Mouse (Mus musculus): Measurements from ENCODE around the gene Tmem102. TPM values are rescaled to one million over a fixed set of nuclear protein-coding genes. Genes with fewer than 3 reads are reported as not detected.

Gene Tmem102
- polyA plus RNA-seq, 1 experiment from 2014 or later, result 1.3 TPM

DNA sequence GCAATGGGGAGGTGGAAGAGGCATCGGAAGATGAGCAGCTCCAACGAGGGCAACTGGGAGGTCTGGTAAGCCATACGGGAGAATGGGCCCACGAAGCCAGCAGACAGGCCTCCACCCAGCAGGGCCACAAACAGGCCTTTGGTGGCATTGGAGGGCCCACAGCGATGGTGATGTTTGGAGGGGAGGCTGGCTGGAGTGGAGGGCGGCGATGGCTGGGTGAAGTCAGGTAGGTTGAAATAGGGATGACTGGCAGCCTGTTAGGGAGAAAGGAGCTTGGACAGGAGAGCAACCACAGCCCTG is 44.6 kb downstream of the Tmem102 start:
- no peak overlapping the region for H3K4me3 ChIP-seq (replicated peaks)
- no peak for ATAC-seq (ENCODE audit: low FRiP score)
- H3K9me3 ChIP-seq, result no peaks in the 10 kb centered on the region
- no peaks in the 10 kb centered on the region for H3K27me3 ChIP-seq
- no peak overlapping the region for H3K4me2 ChIP-seq
- H3K9ac ChIP-seq, result no peak overlapping the region
- WGBS, result 89% methylated on average over 7 of the region's 7 CpGs
- H3K4me1 ChIP-seq, result peaks cover 38% of the 10 kb centered on the region
- peak overlapping the region; percentile 99; the same call in 1 of the 2 replicates for H3K27ac ChIP-seq
- no peaks in the 10 kb centered on the region for H3K36me3 ChIP-seq (replicated peaks)

DNA sequence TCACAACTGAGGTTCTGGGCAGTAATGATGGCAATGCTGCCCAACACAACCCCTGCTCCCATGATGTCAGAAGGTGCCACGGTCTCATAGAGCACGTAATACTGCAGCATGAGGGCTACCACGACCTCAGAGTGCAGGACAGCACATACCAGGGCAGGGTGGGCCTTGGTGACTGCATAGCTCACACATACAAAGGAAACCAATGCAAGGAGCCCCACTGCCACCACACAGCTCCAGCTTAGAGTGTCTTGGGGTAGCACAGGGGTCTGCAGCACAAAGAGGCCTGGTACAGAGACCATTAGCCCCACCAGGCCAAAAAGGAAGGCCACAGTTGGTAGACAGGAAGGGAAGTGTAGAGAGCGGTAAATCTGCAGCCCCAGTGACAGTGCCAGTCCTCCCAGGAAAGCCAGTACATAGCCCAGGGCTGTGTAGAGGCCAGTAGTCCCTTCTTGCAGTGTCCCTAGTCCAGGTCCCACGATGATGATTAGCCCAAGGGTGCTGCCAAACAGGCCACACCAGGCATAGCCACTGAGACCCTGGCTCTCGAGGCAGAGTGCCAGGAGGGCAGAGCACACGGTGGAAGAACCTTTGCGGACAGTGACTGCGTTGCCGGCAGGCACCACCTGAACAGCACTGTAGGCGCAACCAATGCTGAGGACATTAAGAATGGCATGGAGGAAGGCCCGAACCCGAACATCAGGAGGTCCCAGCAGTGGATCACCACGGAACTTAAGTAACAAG is 45.1 kb downstream of the Tmem102 start:
- H3K4me2 ChIP-seq, result peak overlapping the region; percentile 78
- peaks cover 41% of the 10 kb centered on the region for H3K4me1 ChIP-seq
- WGBS, result 82% methylated on average over 14 of the region's 14 CpGs
- peak overlapping the region; percentile 52 for H3K4me3 ChIP-seq (replicated peaks)
- no peak for ATAC-seq (ENCODE audit: low FRiP score)
- peak overlapping the region; percentile 99 for H3K27ac ChIP-seq
- no peaks in the 10 kb centered on the region for H3K9me3 ChIP-seq
- peak overlapping the region; percentile 86 for H3K9ac ChIP-seq
- H3K27me3 ChIP-seq, result no peaks in the 10 kb centered on the region
- no peaks in the 10 kb centered on the region for H3K36me3 ChIP-seq (replicated peaks)

DNA sequence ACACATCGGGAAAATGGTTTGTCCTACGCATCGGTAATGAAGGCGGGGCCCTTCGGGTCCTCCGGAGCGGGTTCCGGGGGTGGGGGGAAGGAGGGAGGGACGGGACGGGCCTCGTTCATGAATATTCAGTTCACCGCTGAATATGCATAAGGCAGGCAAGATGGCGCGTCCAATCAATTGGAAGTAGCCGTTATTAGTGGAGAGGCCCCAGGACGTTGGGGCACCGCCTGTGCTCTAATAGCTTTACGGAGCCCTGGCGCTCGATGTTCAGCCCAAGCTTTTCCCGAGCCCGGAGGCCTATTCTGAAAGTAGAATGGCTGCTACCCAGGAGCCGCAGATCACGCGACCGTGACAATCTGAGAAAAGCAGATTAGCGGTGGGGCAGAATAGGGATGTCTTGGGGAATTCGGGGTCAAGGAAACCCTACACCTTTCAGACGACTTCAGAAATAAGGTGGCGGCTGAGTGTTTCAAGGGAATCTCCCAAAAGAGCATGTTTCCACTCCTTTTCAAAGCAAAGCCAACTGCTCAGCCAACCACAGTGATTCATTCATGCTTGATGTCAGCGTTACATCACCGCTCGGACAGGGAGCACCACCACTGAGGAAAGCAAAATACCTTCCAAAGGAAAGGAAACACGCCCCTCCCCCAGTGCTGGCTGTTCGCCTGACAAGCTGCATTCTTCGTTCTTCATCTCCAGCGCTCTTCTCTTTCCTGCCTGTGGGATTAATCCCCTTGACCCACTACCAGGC is 46.3 kb downstream of the Tmem102 start:
- Histone ChIP-seq H3K4me2 (peak overlapping the region; percentile 78), H3K9me3 (no peaks in the 10 kb centered on the region), H3K4me1 (peaks cover 47% of the 10 kb centered on the region), H3K4me3 (replicated peaks) (peak overlapping the region; percentile 52), H3K36me3 (replicated peaks) (no peaks in the 10 kb centered on the region), H3K9ac (peak overlapping the region; percentile 86), H3K27me3 (no peaks in the 10 kb centered on the region), H3K27ac (peak overlapping the region; percentile 99)
- WGBS, result under 1% methylated on average over 37 of the region's 37 CpGs
- peak; percentile 89 for ATAC-seq (ENCODE audit: low FRiP score)

DNA sequence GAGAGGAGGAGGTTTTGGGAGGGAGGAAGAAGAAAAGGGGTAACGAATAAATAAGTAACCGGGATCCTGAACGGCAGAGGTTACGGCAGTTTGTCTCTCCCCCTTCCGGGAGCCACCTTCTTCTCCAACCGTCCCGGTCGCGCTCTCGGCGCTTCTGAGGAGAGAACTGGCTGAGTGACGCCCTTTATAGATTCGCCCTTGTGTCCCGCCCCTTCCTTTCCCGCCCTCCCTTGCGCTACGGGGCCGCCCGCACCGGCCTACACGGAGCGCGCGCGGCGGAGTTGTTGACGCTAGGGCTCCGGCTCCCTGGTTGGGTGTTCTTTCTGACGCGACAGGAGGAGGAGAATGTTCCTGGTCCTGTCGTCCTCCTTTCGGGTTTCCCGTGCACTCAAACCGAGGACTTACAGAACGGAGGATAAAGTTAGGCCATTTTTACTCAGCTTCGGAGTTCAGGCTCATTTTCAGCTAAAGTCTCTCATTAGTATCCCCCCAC is 46.9 kb downstream of the Tmem102 start, which contains the start of gene Polr2a:
Gene Polr2a, minus strand, starts transcription at position 160 of the 493 bp plus-strand sequence.
- peak within 1 kb of the TSS; percentile 86 for H3K9ac ChIP-seq
- peaks cover 51% of the 10 kb centered on the region for H3K4me1 ChIP-seq
- no peaks in the 10 kb centered on the region for H3K9me3 ChIP-seq
- H3K36me3 ChIP-seq (replicated peaks), result no peaks in the 10 kb centered on the region
- peak within 1 kb of the TSS; percentile 99 for H3K27ac ChIP-seq
- WGBS, result under 1% methylated on average over 34 of the region's 36 CpGs
- peak within 1 kb of the TSS; percentile 78 for H3K4me2 ChIP-seq
- ATAC-seq (ENCODE audit: low FRiP score), result peak; percentile 96
- peak within 1 kb of the TSS; percentile 52 for H3K4me3 ChIP-seq (replicated peaks)
- no peaks in the 10 kb centered on the region for H3K27me3 ChIP-seq

DNA sequence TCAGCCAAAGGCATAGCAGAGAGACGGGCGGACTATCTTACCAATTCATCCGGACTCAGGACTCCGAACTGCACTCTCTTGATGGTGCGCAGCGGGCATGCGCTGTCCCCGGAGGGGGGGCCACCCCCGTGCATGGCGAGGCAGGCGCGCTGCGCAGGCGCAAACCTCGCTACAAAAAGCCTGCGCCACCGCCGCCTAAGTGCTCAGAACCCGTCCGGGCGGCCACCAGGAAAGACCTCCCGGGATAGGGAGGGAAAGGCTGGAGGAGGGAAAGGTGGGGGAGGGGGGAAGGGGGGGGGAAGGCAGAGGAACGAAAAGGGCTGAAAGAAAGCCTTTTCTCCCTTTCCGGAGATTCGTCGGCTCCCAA is 47.4 kb downstream of the Tmem102 start:
- H3K4me3 ChIP-seq (replicated peaks), result peak overlapping the region; percentile 52
- H3K9ac ChIP-seq, result peak overlapping the region; percentile 86
- H3K9me3 ChIP-seq, result no peaks in the 10 kb centered on the region
- H3K27ac ChIP-seq, result peak overlapping the region; percentile 99
- H3K27me3 ChIP-seq, result no peaks in the 10 kb centered on the region
- ATAC-seq (ENCODE audit: low FRiP score), result peak; percentile 87
- WGBS, result under 1% methylated on average over 26 of the region's 26 CpGs
- H3K4me1 ChIP-seq, result peaks cover 53% of the 10 kb centered on the region
- H3K4me2 ChIP-seq, result peak overlapping the region; percentile 78
- no peaks in the 10 kb centered on the region for H3K36me3 ChIP-seq (replicated peaks)

DNA sequence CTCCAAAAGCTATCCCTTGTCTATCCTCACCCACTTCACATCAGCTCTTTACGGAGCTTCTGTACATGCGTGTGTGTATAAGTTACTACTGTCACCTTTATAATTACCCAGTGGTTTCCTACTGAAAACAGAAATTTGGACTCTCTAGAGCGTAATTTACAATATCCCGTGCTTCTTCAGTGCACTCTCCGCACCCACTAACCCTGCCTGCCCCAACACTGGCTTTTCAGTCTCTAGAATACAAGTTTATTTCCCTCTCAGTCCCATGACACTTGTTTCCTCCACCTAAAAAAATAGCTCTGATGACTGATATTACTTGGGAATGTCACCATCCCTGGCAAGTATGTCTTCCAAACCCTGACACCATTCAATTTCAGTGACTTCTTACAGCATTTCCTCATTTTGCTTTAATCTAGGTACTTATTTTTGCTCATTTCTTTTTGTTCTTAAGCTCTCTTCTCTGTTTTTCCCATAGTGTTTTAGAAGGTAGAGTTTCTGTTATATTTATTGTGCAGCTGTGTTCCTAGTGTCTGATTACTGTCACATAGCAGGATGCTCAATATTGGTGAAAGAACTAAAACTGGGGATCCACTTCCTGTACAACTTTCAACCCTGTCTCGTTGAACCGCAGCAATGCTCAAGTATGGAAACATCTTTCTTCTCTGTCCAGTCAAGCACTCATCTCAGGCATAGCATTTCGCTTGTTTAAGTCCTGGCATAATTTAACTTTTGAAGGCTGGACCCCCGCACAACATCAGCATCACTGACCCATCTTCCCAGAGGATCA is 47.9 kb downstream of the Tmem102 start:
- Histone ChIP-seq H3K4me2 (peak overlapping the region; percentile 78), H3K4me1 (peaks cover 59% of the 10 kb centered on the region), H3K27me3 (no peaks in the 10 kb centered on the region), H3K9me3 (no peaks in the 10 kb centered on the region), H3K36me3 (replicated peaks) (no peaks in the 10 kb centered on the region), H3K9ac (peak overlapping the region; percentile 86), H3K4me3 (replicated peaks) (peak overlapping the region; percentile 52), H3K27ac (peak overlapping the region; percentile 99)
- WGBS, result 46% methylated on average over 9 of the region's 9 CpGs
- ATAC-seq (ENCODE audit: low FRiP score), result no peak

DNA sequence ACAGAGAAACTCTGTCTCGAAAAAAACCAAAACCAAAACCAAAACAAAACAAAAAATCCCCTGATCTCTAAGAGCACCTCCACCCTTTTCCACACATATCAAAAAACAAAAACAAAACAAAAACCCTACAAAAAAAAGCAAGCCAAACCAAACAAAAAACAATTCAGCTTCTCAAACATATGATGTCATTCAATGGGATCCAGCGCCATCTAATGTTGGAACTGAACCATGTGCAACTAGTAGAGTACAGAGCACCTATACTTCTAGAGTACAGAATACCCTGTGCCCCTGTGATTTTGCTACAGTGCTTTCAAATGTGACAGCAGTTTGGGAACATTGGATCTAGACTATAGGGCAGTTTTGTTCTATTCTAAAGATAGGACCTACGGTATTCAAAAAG is 50.7 kb downstream of the Tmem102 start:
- H3K27ac ChIP-seq, result no peak overlapping the region
- no peaks in the 10 kb centered on the region for H3K9me3 ChIP-seq
- H3K4me3 ChIP-seq (replicated peaks), result no peak overlapping the region
- H3K36me3 ChIP-seq (replicated peaks), result no peaks in the 10 kb centered on the region
- H3K4me2 ChIP-seq, result peak overlapping the region; percentile 78
- 56% methylated on average over 3 of the region's 3 CpGs for WGBS
- H3K4me1 ChIP-seq, result peaks cover 51% of the 10 kb centered on the region
- no peaks in the 10 kb centered on the region for H3K27me3 ChIP-seq
- no peak for ATAC-seq (ENCODE audit: low FRiP score)
- H3K9ac ChIP-seq, result no peak overlapping the region

DNA sequence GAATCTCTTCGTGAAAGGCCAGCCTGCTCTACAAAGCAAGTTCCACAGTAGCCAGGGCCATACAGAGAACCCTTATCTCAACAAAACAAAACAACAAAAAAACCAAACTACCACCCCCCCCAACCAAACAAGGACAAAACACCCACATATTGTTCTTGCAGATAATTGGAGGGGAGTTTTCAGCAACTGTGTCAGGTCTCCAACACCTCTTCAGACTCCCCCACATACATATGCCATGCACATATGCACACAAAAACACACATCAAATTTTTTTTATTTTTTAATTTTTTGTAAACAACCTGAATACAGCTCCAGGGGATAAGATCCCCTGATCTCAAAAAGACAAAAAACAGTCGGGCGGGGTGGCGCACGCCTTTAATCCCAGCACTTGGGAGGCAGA is 51.2 kb downstream of the Tmem102 start:
- no peak for ATAC-seq (ENCODE audit: low FRiP score)
- Histone ChIP-seq H3K9ac (no peak overlapping the region), H3K4me3 (replicated peaks) (no peak overlapping the region), H3K9me3 (no peaks in the 10 kb centered on the region), H3K4me1 (peaks cover 48% of the 10 kb centered on the region), H3K27ac (no peak overlapping the region), H3K36me3 (replicated peaks) (no peaks in the 10 kb centered on the region), H3K4me2 (peak overlapping the region; percentile 8; the same call in 1 of the 2 replicates), H3K27me3 (no peaks in the 10 kb centered on the region)
- 88% methylated on average over 5 of the region's 5 CpGs for WGBS

Other genes starting within 250 kb of the Tmem102 start
- 63.7 and 72.7 TPM in 2 replicates for gene Efnb3, start 245.4 kb downstream of the Tmem102 start, polyA plus RNA-seq (2016; fragmentation: Nextera tagmentation; extraction: Ambion mirVana)
- gene Wrap53, start 225.4 kb downstream of the Tmem102 start, polyA plus RNA-seq (2016; fragmentation: Nextera tagmentation; extraction: Ambion mirVana), result 33.0 and 36.0 TPM in 2 replicates
- gene Trp53, start 225.3 kb downstream of the Tmem102 start, polyA plus RNA-seq (2016; fragmentation: Nextera tagmentation; extraction: Ambion mirVana), result 120 and 124 TPM in 2 replicates
- gene Atp1b2, start 199.7 kb downstream of the Tmem102 start, polyA plus RNA-seq (2016; fragmentation: Nextera tagmentation; extraction: Ambion mirVana), result 11.9 and 12.6 TPM in 2 replicates
- not detected in 2 replicates for gene Shbg, start 187.7 kb downstream of the Tmem102 start, polyA plus RNA-seq (2016; fragmentation: Nextera tagmentation; extraction: Ambion mirVana)
- 15.8 and 21.5 TPM in 2 replicates for gene Sat2, start 183.6 kb downstream of the Tmem102 start, polyA plus RNA-seq (2016; fragmentation: Nextera tagmentation; extraction: Ambion mirVana)
- gene Fxr2, start 172.6 kb downstream of the Tmem102 start, polyA plus RNA-seq (2016; fragmentation: Nextera tagmentation; extraction: Ambion mirVana), result 46.0 and 48.9 TPM in 2 replicates
- not detected in 2 replicates for gene Sox15, start 150.3 kb downstream of the Tmem102 start, polyA plus RNA-seq (2016; fragmentation: Nextera tagmentation; extraction: Ambion mirVana)
- 74.7 and 80.9 TPM in 2 replicates for gene Mpdu1, start 143.0 kb downstream of the Tmem102 start, polyA plus RNA-seq (2016; fragmentation: Nextera tagmentation; extraction: Ambion mirVana)
- 5.5 TPM in 2 replicates for gene Cd68, start 139.5 kb downstream of the Tmem102 start, polyA plus RNA-seq (2016; fragmentation: Nextera tagmentation; extraction: Ambion mirVana)
- 694 and 751 TPM in 2 replicates for gene Eif4a1, start 133.2 kb downstream of the Tmem102 start, polyA plus RNA-seq (2016; fragmentation: Nextera tagmentation; extraction: Ambion mirVana)
- 106 and 119 TPM in 2 replicates for gene Senp3, start 123.5 kb downstream of the Tmem102 start, polyA plus RNA-seq (2016; fragmentation: Nextera tagmentation; extraction: Ambion mirVana)
- 0.26 TPM in 1 of 2 replicates, not detected in the other for gene Tnfsf13, start 119.8 kb downstream of the Tmem102 start, polyA plus RNA-seq (2016; fragmentation: Nextera tagmentation; extraction: Ambion mirVana)
- 1.3 and 1.6 TPM in 2 replicates for gene Tnfsf12, start 109.8 kb downstream of the Tmem102 start, polyA plus RNA-seq (2016; fragmentation: Nextera tagmentation; extraction: Ambion mirVana)
- gene Tnfsfm13, start 109.5 kb downstream of the Tmem102 start, polyA plus RNA-seq (2016; fragmentation: Nextera tagmentation; extraction: Ambion mirVana), result 0.51 and 0.84 TPM in 2 replicates
- 31.3 and 35.4 TPM in 2 replicates for gene Polr2a, start 47.0 kb downstream of the Tmem102 start, polyA plus RNA-seq (2016; fragmentation: Nextera tagmentation; extraction: Ambion mirVana)
- gene Slc35g3, start 43.7 kb downstream of the Tmem102 start, polyA plus RNA-seq (2016; fragmentation: Nextera tagmentation; extraction: Ambion mirVana), result 0.13 and 0.33 TPM in 2 replicates
- gene Zbtb4, start 39.7 kb downstream of the Tmem102 start, polyA plus RNA-seq (2016; fragmentation: Nextera tagmentation; extraction: Ambion mirVana), result 1.3 and 1.5 TPM in 2 replicates
- gene Chrnb1, start 9.7 kb downstream of the Tmem102 start, polyA plus RNA-seq (2016; fragmentation: Nextera tagmentation; extraction: Ambion mirVana), result 1.2 and 1.8 TPM in 2 replicates
- gene Fgf11, start 3.8 kb downstream of the Tmem102 start, polyA plus RNA-seq (2016; fragmentation: Nextera tagmentation; extraction: Ambion mirVana), result 2.6 and 3.2 TPM in 2 replicates
- gene Gm39566, start 9.7 kb upstream of the Tmem102 start, polyA plus RNA-seq (2016; fragmentation: Nextera tagmentation; extraction: Ambion mirVana), result not detected in 2 replicates
- gene Spem2, start 12.8 kb upstream of the Tmem102 start, polyA plus RNA-seq (2016; fragmentation: Nextera tagmentation; extraction: Ambion mirVana), result not detected in 2 replicates
- 0.24 and 0.26 TPM in 2 replicates for gene Spem1, start 16.6 kb upstream of the Tmem102 start, polyA plus RNA-seq (2016; fragmentation: Nextera tagmentation; extraction: Ambion mirVana)
- 13.3 and 14.0 TPM in 2 replicates for gene Nlgn2, start 32.2 kb upstream of the Tmem102 start, polyA plus RNA-seq (2016; fragmentation: Nextera tagmentation; extraction: Ambion mirVana)
- gene Tmem256, start 32.9 kb upstream of the Tmem102 start, polyA plus RNA-seq (2016; fragmentation: Nextera tagmentation; extraction: Ambion mirVana), result 285 and 294 TPM in 2 replicates
- gene Plscr3, start 40.8 kb upstream of the Tmem102 start, polyA plus RNA-seq (2016; fragmentation: Nextera tagmentation; extraction: Ambion mirVana), result 55.1 and 56.3 TPM in 2 replicates
- 0.14 and 0.60 TPM in 2 replicates for gene Tnk1, start 53.1 kb upstream of the Tmem102 start, polyA plus RNA-seq (2016; fragmentation: Nextera tagmentation; extraction: Ambion mirVana)
- not detected in 2 replicates for gene Tmem95, start 72.4 kb upstream of the Tmem102 start, polyA plus RNA-seq (2016; fragmentation: Nextera tagmentation; extraction: Ambion mirVana)
- 1.7 and 2.5 TPM in 2 replicates for gene Kctd11, start 75.8 kb upstream of the Tmem102 start, polyA plus RNA-seq (2016; fragmentation: Nextera tagmentation; extraction: Ambion mirVana)
- gene Acap1, start 89.9 kb upstream of the Tmem102 start, polyA plus RNA-seq (2016; fragmentation: Nextera tagmentation; extraction: Ambion mirVana), result 0.47 and 0.83 TPM in 2 replicates
- 22.4 TPM in 2 replicates for gene 2810408A11Rik, start 95.4 kb upstream of the Tmem102 start, polyA plus RNA-seq (2016; fragmentation: Nextera tagmentation; extraction: Ambion mirVana)
- 18.9 and 19.3 TPM in 2 replicates for gene Neurl4, start 95.4 kb upstream of the Tmem102 start, polyA plus RNA-seq (2016; fragmentation: Nextera tagmentation; extraction: Ambion mirVana)
- gene Gps2, start 108.3 kb upstream of the Tmem102 start, polyA plus RNA-seq (2016; fragmentation: Nextera tagmentation; extraction: Ambion mirVana), result 95.8 and 99.1 TPM in 2 replicates
- 1,678 TPM in 2 replicates for gene Eif5a, start 116.3 kb upstream of the Tmem102 start, polyA plus RNA-seq (2016; fragmentation: Nextera tagmentation; extraction: Ambion mirVana)
- 7.4 and 8.9 TPM in 2 replicates for gene Ybx2, start 130.2 kb upstream of the Tmem102 start, polyA plus RNA-seq (2016; fragmentation: Nextera tagmentation; extraction: Ambion mirVana)
- 13.3 and 15.3 TPM in 2 replicates for gene Slc2a4, start 142.6 kb upstream of the Tmem102 start, polyA plus RNA-seq (2016; fragmentation: Nextera tagmentation; extraction: Ambion mirVana)
- gene Cldn7, start 159.2 kb upstream of the Tmem102 start, polyA plus RNA-seq (2016; fragmentation: Nextera tagmentation; extraction: Ambion mirVana), result 5.7 and 7.0 TPM in 2 replicates
- gene Ctdnep1, start 175.5 kb upstream of the Tmem102 start, polyA plus RNA-seq (2016; fragmentation: Nextera tagmentation; extraction: Ambion mirVana), result 19.9 and 20.7 TPM in 2 replicates
- 129 and 141 TPM in 2 replicates for gene Elp5, start 176.9 kb upstream of the Tmem102 start, polyA plus RNA-seq (2016; fragmentation: Nextera tagmentation; extraction: Ambion mirVana)
- gene Gabarap, start 185.5 kb upstream of the Tmem102 start, polyA plus RNA-seq (2016; fragmentation: Nextera tagmentation; extraction: Ambion mirVana), result 527 and 539 TPM in 2 replicates
- 91.3 and 99.1 TPM in 2 replicates for gene Phf23, start 190.2 kb upstream of the Tmem102 start, polyA plus RNA-seq (2016; fragmentation: Nextera tagmentation; extraction: Ambion mirVana)
- 45.2 and 46.6 TPM in 2 replicates for gene Dvl2, start 195.0 kb upstream of the Tmem102 start, polyA plus RNA-seq (2016; fragmentation: Nextera tagmentation; extraction: Ambion mirVana)
- gene Acadvl, start 209.8 kb upstream of the Tmem102 start, polyA plus RNA-seq (2016; fragmentation: Nextera tagmentation; extraction: Ambion mirVana), result 43.5 and 48.4 TPM in 2 replicates
- gene Dlg4, start 211.3 kb upstream of the Tmem102 start, polyA plus RNA-seq (2016; fragmentation: Nextera tagmentation; extraction: Ambion mirVana), result 20.3 and 24.9 TPM in 2 replicates
- gene Asgr1, start 248.5 kb upstream of the Tmem102 start, polyA plus RNA-seq (2016; fragmentation: Nextera tagmentation; extraction: Ambion mirVana), result 0.63 and 0.75 TPM in 2 replicates